Mouse (Mus musculus) mesoderm, embryonic 11.5 days (tissue): ENCODE results near the gene 4930535I16Rik.

Experiments
- DNase-seq: peaks from one replicate; pipeline ENCODE4 v3.0.0-alpha.2; 2012; ENCODE audit warnings: low read depth, low spot score

Gene 4930535I16Rik

GRCm38 (mm10) chr4:123905126-123905668 lies 12.6 kb downstream of the 4930535I16Rik start:
- peak; percentile 19 for DNase-seq

GRCm38 (mm10) chr4:123904333-123905125 lies 13.3 kb downstream of the 4930535I16Rik start, which contains the start of gene Mycbp:
TSS of gene Mycbp (plus strand) at chr4:123904832.
- peak; percentile 98 for DNase-seq

- no peak for DNase-seq
Observed at GRCm38 (mm10) chr4:123903432-123903831, 14.4 kb downstream of the 4930535I16Rik start.

- peak; percentile 67 for DNase-seq
Observed at GRCm38 (mm10) chr4:123898696-123899095, 19.1 kb downstream of the 4930535I16Rik start.

GRCm38 (mm10) chr4:123894295-123894694 lies 23.5 kb downstream of the 4930535I16Rik start:
- no peak for DNase-seq

- no peak for DNase-seq
Observed at GRCm38 (mm10) chr4:123893726-123894125, 24.1 kb downstream of the 4930535I16Rik start.
